Mouse (Mus musculus) liver, adult 2 months (tissue): ENCODE results near the gene Txnrd2. TPM values are rescaled to one million over a fixed set of nuclear protein-coding genes. Genes with fewer than 3 reads are reported as not detected.

Source experiments
- DNase-seq: peaks from one replicate; pipeline ENCODE4 v3.0.0-alpha.2; 2011; ENCODE audit warnings: low read depth, low spot score; ENCODE audit errors: extremely low read depth
- H3K27ac ChIP-seq: fragments of 200-500 bp; replicated peaks from 2 replicates; pipeline ENCODE4 v1.5.1; 2012; ENCODE audit warnings: low read depth, mild to moderate bottlenecking, control low read depth, inconsistent platforms, low read length; ENCODE audit not compliant: insufficient read depth
- H3K27me3 ChIP-seq: fragments of 200-500 bp; 2 replicates; pipeline ENCODE4 v1.6.1; 2012; ENCODE audit warnings: mild to moderate bottlenecking, moderate library complexity, low read length, inconsistent platforms; ENCODE audit not compliant: control insufficient read depth, insufficient read depth
- H3K36me3 ChIP-seq: fragments of 200-500 bp; 2 replicates; pipeline ENCODE4 v1.6.1; 2012; ENCODE audit warnings: low read length, inconsistent platforms; ENCODE audit not compliant: control insufficient read depth, insufficient read depth
- H3K4me1 ChIP-seq: fragments of 200-500 bp; 2 replicates; pipeline ENCODE4 v1.6.1; 2011; ENCODE audit warnings: low read length; ENCODE audit not compliant: control insufficient read depth, insufficient read depth
- H3K4me3 ChIP-seq: fragments of 200-500 bp; 2 replicates; pipeline ENCODE4 v1.5.1; 2011; ENCODE audit warnings: low read depth, mild to moderate bottlenecking, control low read depth, low read length, moderate library complexity; ENCODE audit not compliant: insufficient read depth
- H3K79me2 ChIP-seq: fragments of 200-500 bp; 2 replicates; pipeline ENCODE4 v1.6.1; 2012; ENCODE audit warnings: inconsistent platforms, mild to moderate bottlenecking, low read length, moderate library complexity; ENCODE audit not compliant: control insufficient read depth, insufficient read depth
- H3K9ac ChIP-seq: fragments of 200-500 bp; 2 replicates; pipeline ENCODE4 v1.6.1; 2012; ENCODE audit warnings: low read depth, mild to moderate bottlenecking, control low read depth, inconsistent platforms, low read length
- CTCF ChIP-seq: fragments of 200-500 bp; IDR thresholded peaks from 2 replicates; pipeline ENCODE4 v1.5.1; 2011; ENCODE audit warnings: low read depth, low read length, control low read depth
- POLR2A ChIP-seq: fragments of 200-500 bp; IDR thresholded peaks from 2 replicates; pipeline ENCODE4 v1.6.1; 2011; ENCODE audit warnings: low read length, control low read depth; ENCODE audit not compliant: insufficient read depth; ENCODE audit errors: extremely low read depth
- WGBS: fragments of 180-500 bp; shearing (Covaris S2); methylation state at CpG from one replicate; pipeline ENCODE4 v1.1.7; 2018; 5-methylcytosine and 5-hydroxymethylcytosine counted together
- polyA plus RNA-seq: library from polyadenylated mRNA; depleted of rRNA; stranded (reverse); fragments of >200 nt; gene quantifications from 2 replicates; pipeline ENCODE4 v1.2.3, GENCODE M21; 2012
- total RNA-seq: library from RNA; depleted of rRNA; stranded (reverse); fragments of >200 nt; gene quantifications from 2 replicates; pipeline ENCODE4 v1.2.3, GENCODE M21; 2014

Txnrd2 gene
- total and polyA plus RNA-seq, 2 experiments = 23.9 to 46.6 TPM

GRCm38 (mm10) chr16:18400472-18401216, 25.5 kb upstream of the Txnrd2 start:
- Histone ChIP-seq H3K36me3 (no peaks in the 10 kb centered on the region), H3K9ac (no peak overlapping the region), H3K4me1 (0 out of 2 replicates have a peak, but pooled peaks cover 1% of the 10 kb centered on the region), H3K4me3 (no peak overlapping the region), H3K27ac (no peak overlapping the region), H3K27me3 (no peaks in the 10 kb centered on the region), H3K79me2 (no peaks in the 10 kb centered on the region)
- no peak for TF ChIP-seq POLR2A
- TF ChIP-seq CTCF = no peak
- WGBS = 83% methylated on average over 7 of the region's 7 CpGs
- no peak for DNase-seq

DNA sequence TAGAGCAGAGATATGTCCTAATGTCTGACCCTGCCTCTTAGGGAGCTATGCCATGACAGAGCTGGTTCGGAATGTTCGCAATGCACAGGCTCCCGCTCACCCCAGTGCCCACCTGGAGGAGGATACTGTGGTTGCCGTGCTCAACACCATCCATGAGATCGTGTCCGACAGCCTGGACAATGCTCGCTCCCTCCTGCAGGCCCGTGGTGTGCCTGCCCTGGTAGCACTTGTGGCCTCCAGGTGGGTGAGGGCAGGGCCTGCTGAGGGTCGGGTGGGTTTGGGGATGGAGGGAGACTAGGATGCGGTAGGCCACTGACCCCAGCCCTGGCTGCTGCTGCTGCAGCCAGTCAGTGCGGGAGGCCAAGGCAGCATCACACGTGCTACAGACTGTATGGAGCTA, 22.9 kb upstream of the Txnrd2 start:
- WGBS = 89% methylated on average over 12 of the region's 12 CpGs
- no peak overlapping the region for H3K4me3 ChIP-seq
- H3K79me2 ChIP-seq = no peaks in the 10 kb centered on the region
- peaks cover 13% of the 10 kb centered on the region for H3K4me1 ChIP-seq
- H3K27me3 ChIP-seq = no peaks in the 10 kb centered on the region
- no peak for TF ChIP-seq POLR2A
- DNase-seq = no peak
- H3K36me3 ChIP-seq = peaks cover 2% of the 10 kb centered on the region; the same call in 1 of the 2 replicates
- H3K9ac ChIP-seq = no peak overlapping the region
- no peak overlapping the region for H3K27ac ChIP-seq

- Histone ChIP-seq H3K36me3 (peaks cover 16% of the 10 kb centered on the region), H3K9ac (no peak overlapping the region)
Observed at GRCm38 (mm10) chr16:18405091-18405854, 20.9 kb upstream of the Txnrd2 start.

DNA sequence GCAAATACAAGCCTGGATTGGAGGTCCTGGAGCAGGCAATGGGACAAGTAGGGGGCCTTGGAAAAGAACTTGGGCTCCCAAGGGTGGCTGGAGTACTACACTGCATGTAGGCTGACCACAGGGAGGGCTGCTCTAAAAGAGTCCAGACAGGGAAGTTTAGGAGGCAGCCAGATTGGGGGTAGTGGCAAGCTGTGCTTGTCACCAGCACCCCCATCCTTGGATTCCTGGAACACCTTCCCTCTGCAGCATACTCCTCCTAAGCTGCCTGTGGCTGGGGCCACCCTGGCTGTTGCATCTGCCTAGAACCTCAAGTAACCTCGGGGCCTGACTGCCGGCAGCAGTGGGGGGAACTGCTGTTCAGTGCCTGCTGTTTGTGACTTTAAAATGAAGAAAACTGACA, 20.3 kb upstream of the Txnrd2 start:
- no peak overlapping the region for H3K4me3 ChIP-seq
- no peaks in the 10 kb centered on the region for H3K79me2 ChIP-seq
- H3K4me1 ChIP-seq = peaks cover 26% of the 10 kb centered on the region
- TF ChIP-seq CTCF = no peak
- TF ChIP-seq POLR2A = no peak
- WGBS = 14% methylated on average over 2 of the region's 2 CpGs
- DNase-seq = peak; percentile 52
- H3K9ac ChIP-seq = no peak overlapping the region
- H3K27me3 ChIP-seq = no peaks in the 10 kb centered on the region
- peak overlapping the region; percentile 53 for H3K27ac ChIP-seq
- peaks cover 17% of the 10 kb centered on the region for H3K36me3 ChIP-seq

More at GRCm38 (mm10) chr16:18405091-18405854, 20.9 kb upstream of the Txnrd2 start:
- Histone ChIP-seq H3K4me3 (no peak overlapping the region), H3K79me2 (no peaks in the 10 kb centered on the region), H3K4me1 (peaks cover 21% of the 10 kb centered on the region), H3K27ac (peak overlapping the region; percentile 53; the same call in 1 of the 2 replicates), H3K27me3 (no peaks in the 10 kb centered on the region)
- WGBS = 71% methylated on average over 13 of the region's 13 CpGs
- TF ChIP-seq POLR2A (no peak), CTCF (no peak)
- DNase-seq = no peak

DNA sequence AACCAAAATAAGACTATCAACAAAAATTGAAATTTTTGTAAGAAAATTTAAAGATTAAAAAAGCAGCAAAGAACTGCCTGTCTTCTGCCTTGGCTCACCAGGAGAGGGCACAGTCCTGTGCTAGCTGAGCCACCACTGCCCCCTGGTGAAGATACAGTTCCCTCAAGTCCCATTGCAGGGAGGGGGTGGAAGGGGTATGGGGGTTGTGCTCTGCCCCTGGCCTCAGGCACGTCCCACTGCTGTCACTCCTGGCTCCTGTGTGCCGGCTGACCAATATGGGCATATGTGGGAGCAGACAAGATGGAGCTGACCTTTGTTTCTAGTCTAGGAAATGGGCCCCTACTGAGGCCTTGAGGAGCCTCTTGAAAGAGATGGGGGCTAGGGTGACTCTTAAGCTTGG, 19.9 kb upstream of the Txnrd2 start:
- peaks cover 27% of the 10 kb centered on the region for H3K4me1 ChIP-seq
- 0 out of 2 replicates have a peak, but pooled peaks have one; percentile 15 for TF ChIP-seq POLR2A
- peak; percentile 94 for TF ChIP-seq CTCF
- DNase-seq = peak; percentile 82
- peak overlapping the region; percentile 53 for H3K27ac ChIP-seq
- WGBS = 3% methylated on average over 2 of the region's 2 CpGs
- peaks cover 17% of the 10 kb centered on the region for H3K36me3 ChIP-seq
- no peaks in the 10 kb centered on the region for H3K79me2 ChIP-seq
- no peak overlapping the region for H3K9ac ChIP-seq
- H3K27me3 ChIP-seq = no peaks in the 10 kb centered on the region
- H3K4me3 ChIP-seq = no peak overlapping the region
